Mouse (Mus musculus): ENCODE results near the gene B230118H07Rik. TPM values are rescaled to one million over a fixed set of nuclear protein-coding genes. Genes with fewer than 3 reads are reported as not detected.

The B230118H07Rik gene
- total RNA-seq, 2 experiments from 2014 or later: 21.1 to 24.9 TPM

DNA sequence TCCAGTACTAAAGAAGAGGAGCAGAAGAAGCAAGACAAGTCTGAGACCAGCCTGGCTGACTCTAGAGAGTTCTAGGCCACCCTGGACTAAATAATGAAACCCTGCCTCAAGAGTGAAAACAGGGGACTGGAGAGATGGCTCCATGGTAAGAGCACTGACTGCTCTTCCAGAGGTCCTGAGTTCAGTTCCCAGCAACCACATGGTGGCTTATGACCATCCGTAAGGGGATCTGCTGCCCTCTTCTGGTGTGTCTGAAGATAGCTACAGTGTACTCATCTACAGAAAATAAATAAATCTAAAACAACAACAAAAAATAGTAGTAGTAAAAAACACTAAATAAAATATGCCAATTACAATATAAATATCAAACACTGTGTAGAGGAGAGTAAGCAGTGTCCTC, 3.5 kb downstream of the B230118H07Rik start:
- intact Hi-C loops (cut with DNase I): no loop called here

DNA sequence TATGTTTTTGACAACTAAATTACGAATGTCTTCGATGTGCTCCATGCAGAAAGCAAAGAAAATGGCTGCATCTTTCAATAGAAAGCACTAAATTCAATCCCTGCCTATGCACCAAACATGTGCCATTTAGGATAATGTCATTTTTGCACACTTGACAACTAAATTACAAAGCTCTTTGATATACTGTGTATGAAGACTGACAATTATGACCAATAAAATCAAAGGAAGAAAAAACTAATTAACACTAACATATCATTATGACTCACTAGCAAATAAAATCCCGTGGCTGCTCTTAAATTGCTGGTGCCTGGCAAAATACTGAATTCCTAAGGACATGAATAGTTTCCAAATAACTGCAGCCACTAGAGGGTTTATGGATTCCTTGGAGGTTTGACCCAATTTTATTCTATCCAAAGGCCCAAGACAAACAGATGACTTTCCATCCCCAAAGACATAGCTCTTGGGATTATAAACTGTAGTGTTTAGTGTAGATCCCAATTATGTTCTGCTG, 9.4 kb downstream of the B230118H07Rik start:
- intact Hi-C loops (cut with DNase I): no loop called here
- DNase-seq: no peak

More for the DNA sequence above, 3.5 kb downstream of the B230118H07Rik start:
- no peak for DNase-seq

DNA sequence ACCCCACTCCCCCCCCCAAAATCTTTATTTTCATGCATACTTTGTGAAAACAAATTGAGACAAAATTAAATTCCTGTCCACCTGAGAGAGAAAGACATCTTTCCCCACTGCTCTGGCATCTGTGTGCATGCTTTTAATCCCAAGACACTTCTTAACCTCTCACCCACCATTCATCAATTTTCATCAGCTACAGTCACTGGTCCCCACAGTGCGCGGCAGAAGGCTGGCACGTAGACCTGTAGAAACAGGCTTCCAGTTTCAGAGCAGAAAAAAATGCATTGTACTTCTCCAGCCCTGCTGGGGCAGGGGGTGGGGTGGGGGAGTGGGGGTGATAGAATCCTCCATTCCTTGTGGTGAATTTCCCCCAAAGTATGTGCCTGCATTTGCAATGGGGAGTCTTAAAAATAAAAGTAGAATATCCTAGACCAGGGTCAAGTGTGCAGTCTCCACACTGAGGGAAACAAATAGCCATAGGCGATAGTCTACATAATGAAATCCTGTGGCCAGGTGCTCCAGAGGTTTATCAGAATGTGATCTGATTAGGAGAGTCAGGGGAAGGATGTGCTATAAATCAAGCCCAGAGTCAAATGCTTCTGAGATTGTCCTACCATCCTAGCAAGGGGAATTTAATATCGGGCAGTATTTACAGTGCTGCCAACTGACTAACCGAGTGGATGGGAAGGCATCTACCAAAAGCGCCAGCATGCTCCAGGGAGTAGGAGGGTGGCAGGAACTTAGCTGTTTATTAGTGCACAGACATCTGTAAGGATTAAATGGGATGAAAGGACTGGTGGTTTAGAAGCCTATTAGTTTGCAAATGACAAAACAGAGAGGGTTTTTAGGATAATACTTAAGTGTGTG, 10.1 kb downstream of the B230118H07Rik start:
- intact Hi-C loops (cut with DNase I): no loop called here
- DNase-seq: no peak

GRCm38 (mm10) chr2:101628297-101629236, 20.8 kb downstream of the B230118H07Rik start:
- peak; percentile 66 for DNase-seq
- intact Hi-C loops (cut with DNase I): no loop called here

- intact Hi-C loops (cut with DNase I): no loop called here
These were observed 22.1 kb downstream of the B230118H07Rik start for GRCm38 (mm10) chr2:101627227-101627626.

DNA sequence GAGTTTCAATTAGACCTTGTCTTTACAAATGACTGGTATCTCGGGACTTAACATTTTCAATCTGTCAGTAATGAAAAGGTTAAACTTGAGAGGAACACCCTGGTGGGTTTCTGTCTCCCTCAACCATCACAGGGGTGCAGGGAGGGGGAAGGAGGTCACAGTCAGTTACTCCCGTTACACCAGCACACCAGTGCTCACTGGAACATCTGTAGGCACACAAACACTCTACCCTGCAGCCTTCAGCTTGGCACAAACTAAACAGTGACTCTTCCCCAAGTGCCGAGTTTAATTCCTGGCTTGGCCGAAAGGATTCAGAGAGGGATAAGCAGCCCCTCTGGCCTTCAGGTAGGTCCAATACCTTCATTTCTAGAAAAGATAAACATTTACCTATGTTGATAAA, 24.8 kb downstream of the B230118H07Rik start, which contains the start of gene Rag2:
Gene Rag2 (plus strand): TSS at position 193 of the 400 bp plus-strand sequence.
- DNase-seq: no peak
- intact Hi-C loops (cut with DNase I): no loop called here

More at GRCm38 (mm10) chr2:101627227-101627626, 22.1 kb downstream of the B230118H07Rik start:
- no peak for DNase-seq

GRCm38 (mm10) chr2:101624011-101624410, 25.3 kb downstream of the B230118H07Rik start:
- intact Hi-C loops (cut with DNase I): no loop called here
- no peak for DNase-seq

GRCm38 (mm10) chr2:101623042-101623441, 26.3 kb downstream of the B230118H07Rik start:
- DNase-seq: no peak

GRCm38 (mm10) chr2:101621611-101622010, 27.7 kb downstream of the B230118H07Rik start:
- no peak for DNase-seq
- intact Hi-C loops (cut with DNase I): no loop called here

More at GRCm38 (mm10) chr2:101623042-101623441, 26.3 kb downstream of the B230118H07Rik start:
- intact Hi-C loops (cut with DNase I): no loop called here

- intact Hi-C loops (cut with DNase I): no loop called here
- DNase-seq: no peak
These were observed 28.4 kb downstream of the B230118H07Rik start for GRCm38 (mm10) chr2:101620899-101621298.

- intact Hi-C loops (cut with DNase I): no loop called here
- DNase-seq: no peak
These were observed 31.0 kb downstream of the B230118H07Rik start for GRCm38 (mm10) chr2:101618373-101618772.

- intact Hi-C loops (cut with DNase I): no loop called here
These were observed 33.6 kb downstream of the B230118H07Rik start for GRCm38 (mm10) chr2:101615464-101616305.

DNA sequence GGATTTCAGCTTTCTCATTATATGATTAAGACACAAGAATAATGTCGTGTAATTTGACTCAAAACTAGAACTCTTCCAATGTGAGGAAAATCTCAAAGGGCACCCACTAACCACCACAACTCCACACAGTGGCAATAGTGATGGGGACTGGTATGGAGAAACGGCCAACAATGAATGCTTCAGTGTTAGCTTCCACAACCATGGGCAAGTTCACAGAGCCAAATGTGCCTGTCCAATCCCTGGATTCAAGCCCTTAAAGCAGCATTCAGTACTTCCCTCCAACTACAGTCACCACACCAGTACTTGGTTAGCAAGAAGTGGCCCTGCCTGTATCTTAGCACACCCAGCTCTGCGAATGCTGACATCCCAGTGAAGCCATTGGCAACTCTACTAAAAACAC, 38.5 kb downstream of the B230118H07Rik start:
- intact Hi-C loops (cut with DNase I): no loop called here
- no peak for DNase-seq

More at GRCm38 (mm10) chr2:101615464-101616305, 33.6 kb downstream of the B230118H07Rik start:
- no peak for DNase-seq

GRCm38 (mm10) chr2:101608232-101608894, 41.0 kb downstream of the B230118H07Rik start:
- intact Hi-C loops (cut with DNase I): no loop called here

GRCm38 (mm10) chr2:101603099-101603498, 46.2 kb downstream of the B230118H07Rik start:
- intact Hi-C loops (cut with DNase I): no loop called here

More at GRCm38 (mm10) chr2:101608232-101608894, 41.0 kb downstream of the B230118H07Rik start:
- DNase-seq: peak; percentile 56

GRCm38 (mm10) chr2:101600703-101601102, 48.6 kb downstream of the B230118H07Rik start:
- peak; percentile 58 for DNase-seq
- intact Hi-C loops (cut with DNase I): no loop called here

More at GRCm38 (mm10) chr2:101603099-101603498, 46.2 kb downstream of the B230118H07Rik start:
- no peak for DNase-seq

DNA sequence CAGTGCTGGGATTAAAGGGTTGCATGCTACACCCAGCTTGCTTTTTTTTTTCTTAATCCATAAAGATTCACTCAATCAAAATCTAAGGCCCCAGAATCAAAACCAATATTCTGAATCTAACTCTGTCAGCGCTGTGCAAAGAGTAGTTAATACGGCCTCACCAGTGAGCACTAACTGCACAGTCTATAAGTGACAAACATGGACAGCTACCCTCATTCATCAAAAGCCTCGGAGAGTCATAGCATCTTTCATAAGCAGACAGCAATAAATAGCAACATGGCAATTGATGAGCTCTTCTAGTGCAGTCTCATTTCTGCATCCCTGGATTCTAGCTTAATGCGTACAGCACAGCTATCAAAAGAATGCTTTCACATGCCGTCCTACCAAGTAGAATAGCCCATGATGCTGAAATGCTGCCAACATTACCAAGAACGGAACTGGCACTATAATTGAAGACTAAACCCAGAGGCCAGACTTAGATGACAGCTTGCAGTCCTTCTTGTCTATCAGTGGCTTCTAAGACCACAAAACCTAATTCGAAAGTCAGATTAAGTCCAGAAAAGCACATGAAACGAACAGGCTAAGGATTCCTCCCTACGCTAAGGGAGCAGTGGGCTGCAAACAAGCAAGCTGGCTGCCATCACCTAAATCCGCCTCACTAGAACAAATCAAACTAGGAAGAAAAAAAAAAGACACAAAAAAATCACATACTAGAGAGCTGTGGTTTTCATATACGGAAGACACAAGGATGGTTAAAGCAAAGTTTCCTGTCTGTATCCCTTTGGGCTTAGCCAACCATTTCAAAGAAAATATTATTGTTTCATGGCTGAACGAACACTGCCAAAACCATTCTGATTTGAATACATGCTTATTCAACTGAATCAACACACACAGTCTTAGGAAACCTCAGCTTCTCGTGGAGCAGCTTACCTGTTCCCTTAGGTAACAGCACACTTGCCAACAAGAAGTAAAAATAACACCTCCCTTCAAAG, 50.8 kb downstream of the B230118H07Rik start:
- intact Hi-C loops (cut with DNase I): loop anchor here (10.0 kb wide), 1 partner anchor 56 kb away; no protein-coding TSS in a partner anchor
- DNase-seq: peak; percentile 28

DNA sequence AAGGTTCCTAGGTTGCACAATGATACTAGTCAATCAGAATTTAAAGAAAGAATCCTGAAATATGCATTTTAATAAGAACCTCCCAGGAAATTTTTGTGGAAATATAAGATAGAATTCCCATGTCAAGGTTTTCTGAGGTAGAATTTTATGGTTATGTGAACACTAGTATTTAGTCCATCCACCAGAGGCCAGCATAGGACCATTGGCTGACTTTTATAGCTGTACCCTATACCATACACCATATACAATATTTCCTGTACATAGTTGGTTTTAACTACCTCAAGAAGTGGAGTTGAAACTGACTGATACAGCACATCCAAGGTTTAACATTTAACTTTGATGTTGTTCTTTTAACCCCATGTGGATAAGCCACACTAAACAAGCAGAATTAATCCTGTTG, 52.1 kb downstream of the B230118H07Rik start:
- intact Hi-C loops (cut with DNase I): loop anchor here (10.0 kb wide), 1 partner anchor 58 kb away; no protein-coding TSS in a partner anchor
- peak; percentile 9 for DNase-seq

Measured in left cerebral cortex, postnatal 4 days (tissue).